Mouse (Mus musculus): ENCODE measurements at regions not wholly inside any gene's neighbourhood (a gene's known extent, or its start where the extent isn't known, plus 50 kb on each side); places are given as distances from the start of the nearest gene placed in this dataset.

DNA sequence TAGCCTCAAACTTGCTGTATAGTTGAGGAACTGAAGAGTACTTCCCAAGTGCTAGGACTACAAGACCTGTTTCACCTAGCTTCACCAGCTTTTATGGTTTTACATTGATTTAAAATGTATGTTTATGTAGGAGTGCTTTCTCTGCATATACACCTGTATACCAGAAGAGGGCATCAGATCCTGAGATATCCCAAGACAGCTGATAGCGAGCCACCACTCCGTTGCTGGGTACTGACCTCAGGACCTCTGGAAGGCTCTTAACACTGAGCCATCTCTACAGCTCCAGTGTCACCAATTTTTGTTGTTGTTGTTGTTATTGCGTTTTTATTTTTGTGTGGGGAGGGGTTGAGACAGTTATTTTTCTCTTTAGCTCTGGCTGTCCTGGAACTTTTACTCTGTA lies 55.9 kb upstream of the Ddx3x start:
- peak; percentile 31 for DNase-seq

DNA sequence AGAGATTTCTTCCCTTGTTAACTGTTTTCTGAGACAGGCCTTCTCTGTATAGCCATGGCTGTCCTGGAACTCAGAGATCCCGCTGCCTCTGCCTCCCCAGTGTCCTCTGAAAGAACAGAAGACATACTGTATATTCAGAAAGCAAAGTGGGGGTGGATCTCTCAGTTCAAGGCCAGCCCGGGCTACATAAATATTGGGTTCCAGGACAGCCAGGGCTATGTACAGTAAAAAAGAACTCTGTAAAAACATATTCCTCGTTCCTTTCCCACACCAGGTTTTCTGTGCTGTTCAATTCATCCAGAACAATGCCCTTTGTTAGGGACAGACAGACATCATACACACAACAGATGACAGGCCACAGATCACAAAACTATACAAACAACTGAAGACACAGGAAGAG lies 54.3 kb upstream of the Ddx3x start:
- DNase-seq = no peak

DNA sequence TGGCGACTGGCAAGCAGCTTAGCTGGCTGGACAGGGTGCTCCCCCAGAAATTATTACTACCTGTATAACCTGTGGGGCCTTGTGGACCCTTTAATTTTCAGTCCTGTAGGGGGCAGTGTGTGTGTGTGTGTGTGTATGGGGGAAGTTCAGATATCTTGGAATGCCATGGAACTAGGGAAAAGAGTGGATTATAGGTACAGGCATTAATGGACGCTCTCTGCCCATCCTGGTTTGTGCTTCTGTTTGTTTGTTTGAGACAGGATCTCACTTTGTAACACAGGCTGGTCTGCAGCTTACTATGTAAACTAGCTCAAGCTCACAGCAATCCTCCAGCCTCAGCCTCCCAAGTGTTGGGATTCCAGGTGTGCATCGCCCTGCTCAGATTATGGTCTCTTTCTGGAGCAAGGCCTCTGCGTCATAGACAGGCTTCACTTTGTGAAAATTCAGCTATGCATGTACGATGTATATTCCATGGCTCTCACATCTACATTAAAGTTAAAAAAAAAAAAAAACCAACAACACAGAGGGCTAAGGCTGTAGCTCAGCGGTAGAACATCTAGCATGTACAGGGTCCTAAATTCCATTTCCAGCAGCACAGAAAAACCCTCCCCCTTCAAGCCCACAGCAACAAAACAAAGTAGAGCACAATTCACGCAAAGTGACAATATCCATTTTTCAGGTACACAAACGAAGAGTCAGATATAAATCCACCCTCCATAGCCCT lies 50.7 kb upstream of the Ddx3x start:
- peak; percentile 69 for DNase-seq

DNA sequence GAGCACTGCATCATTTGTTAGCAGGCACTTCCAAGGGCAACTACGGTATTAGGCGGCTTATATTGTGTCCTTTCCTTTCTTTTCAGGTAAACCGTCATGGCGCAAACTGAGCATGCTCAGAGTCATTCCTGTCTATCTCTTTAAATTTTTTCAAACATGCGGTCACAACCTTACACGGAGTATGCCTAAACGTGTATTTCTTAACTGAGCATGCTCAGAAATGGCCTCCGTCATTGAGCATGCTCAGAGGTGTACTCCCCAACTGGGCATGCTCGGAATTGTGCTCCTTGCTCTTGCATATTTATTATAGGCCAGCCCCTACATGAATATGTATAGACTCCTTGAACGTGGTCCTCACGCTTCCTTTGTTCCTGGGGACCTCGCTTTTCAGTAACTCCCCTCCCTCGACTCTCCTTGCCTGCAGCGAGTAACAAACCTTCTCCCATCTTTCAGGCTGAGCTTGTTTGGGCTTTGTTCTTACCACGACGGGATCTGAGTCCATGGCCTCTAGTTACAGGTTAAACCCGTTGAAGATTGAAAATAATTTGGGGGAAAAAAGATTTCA lies 50.1 kb upstream of the Ddx3x start:
- DNase-seq = peak; percentile 90
